Mouse (Mus musculus): ENCODE results near the gene Ralgps1.

GRCm38 (mm10) chr2:33399091-33399490 lies 27.8 kb upstream of the Ralgps1 start:
- TF ChIP-seq POLR2A (IDR thresholded peaks at IDR 0.05; ENCODE audit: borderline replicate concordance, extremely low read depth, low read depth, low read length) (no peak), CTCF (IDR thresholded peaks at IDR 0.05; ENCODE audit: insufficient read depth, low read length) (no peak)

Data from lung, adult 2 months (tissue).